ENCODE assay signal across 8 mouse cellular contexts in genomic region chr14:55062626-55063025, GRCm38 (mm10). TPM values are rescaled to one million over a fixed set of nuclear protein-coding genes. Genes with fewer than 3 reads are reported as not detected.
DNase-seq lines count a peak whose midpoint lies in the region; ATAC-seq lines count a peak whose summit lies in the region.

No protein-coding gene starts in this region.

- DNase-seq in kidney, postnatal 10 days: no peak
- peak; percentile 33 for DNase-seq in adrenal gland, postnatal 36 days
- peak; percentile 51 for DNase-seq in embryo, embryonic 9.5 days (ENCODE audit: extremely low spot score)
- DNase-seq in induced T-regulatory cell, adult 2 months (ENCODE audit: low read depth): peak; percentile 48
- peak; percentile 28 for DNase-seq in thymus, postnatal 0 days (ENCODE audit: low spot score)
- DNase-seq in gastrocnemius, postnatal 14 days: no peak

- no peak overlapping the region for H3K9ac ChIP-seq in kidney, embryonic 16.5 days (replicated peaks; ENCODE audit: low read length)

- peak; percentile 62; the same call in 1 of the 2 replicates for ATAC-seq in kidney, embryonic 16.5 days (ENCODE audit: low FRiP score, low TSS enrichment)

- peaks cover 9% of the 10 kb centered on the region for H3K36me3 ChIP-seq in kidney, embryonic 16.5 days (ENCODE audit: insufficient read depth, low read length)
- H3K36me3 ChIP-seq in megakaryocyte, embryonic 14.5 days (replicated peaks; ENCODE audit: low read length): peaks cover 48% of the 10 kb centered on the region

- no peak overlapping the region for H3K27ac ChIP-seq in kidney, embryonic 16.5 days (ENCODE audit: low read length)

- H3K4me3 ChIP-seq in kidney, embryonic 16.5 days (ENCODE audit: low read length): no peak overlapping the region
- peak overlapping the region; percentile 53 for H3K4me3 ChIP-seq in megakaryocyte, embryonic 14.5 days (replicated peaks)

- intact Hi-C loops in gastrocnemius, postnatal 14 days (cut with DNase I; ENCODE audit: low total_unique reads): no loop called here

- 14% methylated on average over 17 of the region's 17 CpGs for WGBS in kidney, embryonic 16.5 days

- H3K27me3 ChIP-seq in kidney, embryonic 16.5 days (ENCODE audit: insufficient read depth, low read length): no peaks in the 10 kb centered on the region
- H3K27me3 ChIP-seq in megakaryocyte, embryonic 14.5 days (replicated peaks): peaks cover 21% of the 10 kb centered on the region

- H3K4me2 ChIP-seq in kidney, embryonic 16.5 days (replicated peaks; ENCODE audit: low read depth, low read length): peak overlapping the region; percentile 43

- H3K4me1 ChIP-seq in kidney, embryonic 16.5 days (ENCODE audit: insufficient read depth, low read length): peaks cover 14% of the 10 kb centered on the region
- H3K4me1 ChIP-seq in megakaryocyte, embryonic 14.5 days: peaks cover 18% of the 10 kb centered on the region

- H3K9me3 ChIP-seq in kidney, embryonic 16.5 days (ENCODE audit: low read length): no peaks in the 10 kb centered on the region
- no peaks in the 10 kb centered on the region for H3K9me3 ChIP-seq in megakaryocyte, embryonic 14.5 days

RNA-seq across cellular contexts. Expression of gene Zfhx2, which starts 29.5 kb away (rescaled TPM):
- polyA plus RNA-seq in kidney, embryonic 16.5 days (2015; fragmentation: Nextera tagmentation; extraction: Ambion mirVana): 4.3 and 6.0 TPM in 2 replicates
- 1 to 10 TPM; 4.9 to 8.8 TPM for total RNA-seq in adrenal gland, postnatal 36 days (2021)
- polyA plus RNA-seq in megakaryocyte, embryonic 14.5 days (2012; ENCODE audit: insufficient read depth, low replicate concordance): 10.0 and 16.4 TPM in 2 replicates
- polyA plus RNA-seq in thymus, postnatal 0 days (2015; fragmentation: Nextera tagmentation; extraction: Ambion mirVana): 1.1 and 1.5 TPM in 2 replicates
- 1 to 10 TPM; 2.6 to 3.1 TPM for total RNA-seq in gastrocnemius, postnatal 14 days (2021)

RNA-seq across cellular contexts. Expression of gene Thtpa, which starts 32.0 kb away (rescaled TPM):
- 27.1 and 28.9 TPM in 2 replicates for polyA plus RNA-seq in kidney, embryonic 16.5 days (2015; fragmentation: Nextera tagmentation; extraction: Ambion mirVana)
- 10 to 100 TPM; 12.9 to 18.6 TPM for total RNA-seq in adrenal gland, postnatal 36 days (2021)
- polyA plus RNA-seq in megakaryocyte, embryonic 14.5 days (2012; ENCODE audit: insufficient read depth, low replicate concordance): 2.4 and 2.9 TPM in 2 replicates
- 9.8 and 10.3 TPM in 2 replicates for polyA plus RNA-seq in thymus, postnatal 0 days (2015; fragmentation: Nextera tagmentation; extraction: Ambion mirVana)
- total RNA-seq in gastrocnemius, postnatal 14 days (2021): 10 to 100 TPM; 11.1 to 12.3 TPM

RNA-seq across cellular contexts. Expression of gene Ap1g2, which starts 43.8 kb away (rescaled TPM):
- 23.2 and 23.3 TPM in 2 replicates for polyA plus RNA-seq in kidney, embryonic 16.5 days (2015; fragmentation: Nextera tagmentation; extraction: Ambion mirVana)
- 10 to 100 TPM; 23.5 to 27.2 TPM for total RNA-seq in adrenal gland, postnatal 36 days (2021)
- 8.5 and 13.4 TPM in 2 replicates for polyA plus RNA-seq in megakaryocyte, embryonic 14.5 days (2012; ENCODE audit: insufficient read depth, low replicate concordance)
- polyA plus RNA-seq in thymus, postnatal 0 days (2015; fragmentation: Nextera tagmentation; extraction: Ambion mirVana): 32.0 and 38.3 TPM in 2 replicates
- total RNA-seq in gastrocnemius, postnatal 14 days (2021): 1 to 10 TPM; 4.1 to 7.0 TPM

RNA-seq across cellular contexts. Expression of gene Ngdn, which starts 47.4 kb away (rescaled TPM):
- polyA plus RNA-seq in kidney, embryonic 16.5 days (2015; fragmentation: Nextera tagmentation; extraction: Ambion mirVana): 87.0 and 88.8 TPM in 2 replicates
- total RNA-seq in adrenal gland, postnatal 36 days (2021): 10 to 100 TPM; 34.6 to 44.8 TPM
- 6.0 and 37.4 TPM in 2 replicates for polyA plus RNA-seq in megakaryocyte, embryonic 14.5 days (2012; ENCODE audit: insufficient read depth, low replicate concordance)
- 128 and 129 TPM in 2 replicates for polyA plus RNA-seq in thymus, postnatal 0 days (2015; fragmentation: Nextera tagmentation; extraction: Ambion mirVana)
- total RNA-seq in gastrocnemius, postnatal 14 days (2021): 10 to 100 TPM; 17.8 to 19.0 TPM

RNA-seq across cellular contexts. Expression of gene Jph4, which starts 54.1 kb away (rescaled TPM):
- polyA plus RNA-seq in kidney, embryonic 16.5 days (2015; fragmentation: Nextera tagmentation; extraction: Ambion mirVana): 0.45 and 0.51 TPM in 2 replicates
- 1 to 10 TPM; 2.2 to 2.3 TPM for total RNA-seq in adrenal gland, postnatal 36 days (2021)
- 0.21 and 1.4 TPM in 2 replicates for polyA plus RNA-seq in megakaryocyte, embryonic 14.5 days (2012; ENCODE audit: insufficient read depth, low replicate concordance)
- polyA plus RNA-seq in thymus, postnatal 0 days (2015; fragmentation: Nextera tagmentation; extraction: Ambion mirVana): 0.09 TPM in 2 replicates
- total RNA-seq in gastrocnemius, postnatal 14 days (2021): under 1 TPM; 0.42 to 0.62 TPM

Comparison
In these comparisons a context has a peak if more than half of its experiments do, and no peak if none do; other contexts are left out.
1. DNase-seq: peak in adrenal gland, postnatal 36 days (2 of 2), embryo, embryonic 9.5 days (single experiment), induced T-regulatory cell, adult 2 months (single experiment) and thymus, postnatal 0 days (single experiment); none in kidney, postnatal 10 days (single experiment) and gastrocnemius, postnatal 14 days (single experiment).